Mouse (Mus musculus) megakaryocyte-erythroid progenitor cell, adult 5-6 weeks (primary cell): Measurements from ENCODE around the gene Tex26. TPM values are rescaled to one million over a fixed set of nuclear protein-coding genes. Genes with fewer than 3 reads are reported as not detected.
A peak's percentile ranks its signal among the peaks of the same experiment; 100 is the strongest.

Source experiments
- ATAC-seq: replicated peaks from 2 replicates; pipeline ENCODE4 v1.8.0; 2016; ENCODE audit warnings: mild to moderate bottlenecking, inconsistent platforms; ENCODE audit not compliant: severe bottlenecking, poor library complexity, low FRiP score, low TSS enrichment
- total RNA-seq, 2 experiments: library from RNA; stranded (forward) in 1 of 2; stranded (reverse) in 1 of 2; fragments of 200-1000, 215-1000 nt in 1 of 2; fragments of >200 nt in 1 of 2; fragmentation: Nextera tagmentation in 1 of 2; gene quantifications; 2 replicates each; pipeline ENCODE4 v1.2.3; 2014 to 2017

Tex26 gene
- total RNA-seq (2014; fragmentation: Nextera tagmentation) (not detected in 2 replicates), total RNA-seq (2017) (not detected in 2 replicates)

- ATAC-seq, result peak; percentile 86
These were observed at the start of gene Tex26 for GRCm38 (mm10) chr5:149439531-149440179. Gene Tex26, plus strand, starts transcription at chr5:149439660.

GRCm38 (mm10) chr5:149391574-149392375 lies 47.7 kb upstream of the Tex26 start:
- peak; percentile 48; the same call in 1 of the 2 replicates for ATAC-seq

DNA sequence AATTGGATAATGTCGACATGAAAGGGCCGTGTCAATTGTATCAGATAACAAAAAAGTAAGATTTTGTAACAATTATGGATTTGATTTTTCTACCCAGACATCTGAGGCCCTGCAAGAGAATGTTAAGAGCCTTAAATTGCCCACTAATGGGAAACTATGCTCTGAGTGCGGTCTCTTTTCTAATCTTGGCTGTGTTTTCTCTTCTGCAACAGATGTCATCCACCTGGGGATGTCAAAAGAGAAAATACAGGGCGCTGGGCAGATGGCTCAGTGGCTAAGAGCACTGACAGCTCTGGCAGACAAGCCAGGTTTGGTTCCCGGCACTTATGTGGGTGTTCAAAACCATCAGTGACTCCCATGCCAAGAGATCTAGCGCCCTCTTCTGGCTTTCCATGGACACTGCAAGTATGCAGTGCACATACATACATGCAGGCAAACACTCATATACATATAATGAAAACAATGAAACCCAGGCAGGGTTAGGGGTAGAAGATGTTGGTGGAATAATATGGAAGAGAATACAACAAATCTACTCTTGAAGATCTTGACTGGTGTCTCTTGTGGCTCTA lies 47.0 kb upstream of the Tex26 start:
- ATAC-seq, result no peak

DNA sequence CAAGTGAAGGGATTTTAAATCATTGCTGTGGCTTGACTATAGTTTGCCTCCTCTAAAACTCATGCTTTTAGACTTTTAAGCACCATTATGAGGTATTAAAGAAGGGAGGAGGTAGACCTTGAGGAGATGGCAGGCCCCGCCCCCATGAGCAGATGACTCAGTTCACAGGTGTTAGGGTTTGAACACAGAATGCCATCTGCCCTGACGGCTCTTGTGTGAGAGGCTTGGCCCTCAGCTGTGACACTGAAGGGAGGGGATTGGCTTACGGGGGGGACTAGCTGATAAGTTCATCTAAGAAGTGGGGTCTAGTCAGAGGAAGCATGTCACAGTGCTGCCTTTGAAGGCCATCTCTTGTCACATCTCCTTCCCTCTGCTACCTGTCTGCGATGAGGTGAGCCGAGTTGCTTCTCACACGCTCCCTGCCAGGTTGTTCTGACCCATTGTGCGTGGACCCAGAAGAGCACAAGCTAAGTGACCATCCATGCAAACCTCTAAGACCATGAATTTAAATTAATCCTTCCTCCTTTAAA lies 37.9 kb upstream of the Tex26 start:
- ATAC-seq, result no peak

- no peak for ATAC-seq
These were observed 37.4 kb upstream of the Tex26 start for GRCm38 (mm10) chr5:149402029-149402428.

DNA sequence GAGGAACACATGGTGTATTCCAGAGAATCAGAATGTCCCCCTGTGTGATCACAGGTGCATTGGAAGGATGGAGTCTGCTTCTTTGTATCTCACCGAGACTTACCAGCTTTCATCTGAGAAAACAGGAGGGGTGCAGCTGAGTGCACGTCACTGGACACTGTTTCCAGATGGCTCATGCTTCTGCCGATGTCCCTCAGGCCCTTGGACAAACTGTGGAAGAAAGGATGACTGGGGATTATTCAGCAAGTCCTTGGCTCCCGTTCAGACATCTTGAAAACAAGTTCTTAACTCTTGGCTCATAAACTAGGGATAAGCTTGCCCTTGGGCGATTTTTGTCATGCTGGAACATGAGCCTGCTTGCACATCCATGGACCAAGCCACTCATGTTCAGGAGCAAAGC lies 36.1 kb upstream of the Tex26 start:
- ATAC-seq, result no peak

- no peak for ATAC-seq
These were observed 34.8 kb upstream of the Tex26 start for GRCm38 (mm10) chr5:149404710-149405109.

- ATAC-seq, result no peak
These were observed 32.6 kb upstream of the Tex26 start for GRCm38 (mm10) chr5:149406791-149407276.

DNA sequence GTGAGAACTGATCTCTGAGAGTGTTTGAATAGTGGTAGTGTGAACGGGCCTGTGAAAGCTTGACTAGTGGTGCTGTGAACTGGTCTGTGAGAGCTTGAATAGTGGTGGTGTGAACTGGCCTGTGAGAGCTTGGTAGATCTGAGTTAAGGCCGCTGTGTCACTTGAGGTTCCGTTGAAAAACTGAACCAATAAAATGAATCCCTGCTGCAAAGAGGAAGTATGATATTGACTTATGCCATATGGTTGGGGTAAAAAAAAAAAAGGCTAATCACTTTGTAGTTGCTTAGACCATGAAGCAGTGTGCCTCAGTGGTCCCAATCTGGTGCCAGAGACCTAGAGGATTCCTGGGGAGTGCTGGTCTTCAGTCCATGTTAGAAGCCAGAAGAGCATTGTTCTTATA lies 30.0 kb upstream of the Tex26 start:
- no peak for ATAC-seq

- peak; percentile 46 for ATAC-seq
These were observed 27.8 kb upstream of the Tex26 start, which contains the start of gene Medag for GRCm38 (mm10) chr5:149411509-149412193. Gene Medag, plus strand, starts transcription at chr5:149411749.

GRCm38 (mm10) chr5:149412194-149412575 lies 27.3 kb upstream of the Tex26 start:
- no peak for ATAC-seq

GRCm38 (mm10) chr5:149412671-149413070 lies 26.8 kb upstream of the Tex26 start:
- ATAC-seq, result no peak

DNA sequence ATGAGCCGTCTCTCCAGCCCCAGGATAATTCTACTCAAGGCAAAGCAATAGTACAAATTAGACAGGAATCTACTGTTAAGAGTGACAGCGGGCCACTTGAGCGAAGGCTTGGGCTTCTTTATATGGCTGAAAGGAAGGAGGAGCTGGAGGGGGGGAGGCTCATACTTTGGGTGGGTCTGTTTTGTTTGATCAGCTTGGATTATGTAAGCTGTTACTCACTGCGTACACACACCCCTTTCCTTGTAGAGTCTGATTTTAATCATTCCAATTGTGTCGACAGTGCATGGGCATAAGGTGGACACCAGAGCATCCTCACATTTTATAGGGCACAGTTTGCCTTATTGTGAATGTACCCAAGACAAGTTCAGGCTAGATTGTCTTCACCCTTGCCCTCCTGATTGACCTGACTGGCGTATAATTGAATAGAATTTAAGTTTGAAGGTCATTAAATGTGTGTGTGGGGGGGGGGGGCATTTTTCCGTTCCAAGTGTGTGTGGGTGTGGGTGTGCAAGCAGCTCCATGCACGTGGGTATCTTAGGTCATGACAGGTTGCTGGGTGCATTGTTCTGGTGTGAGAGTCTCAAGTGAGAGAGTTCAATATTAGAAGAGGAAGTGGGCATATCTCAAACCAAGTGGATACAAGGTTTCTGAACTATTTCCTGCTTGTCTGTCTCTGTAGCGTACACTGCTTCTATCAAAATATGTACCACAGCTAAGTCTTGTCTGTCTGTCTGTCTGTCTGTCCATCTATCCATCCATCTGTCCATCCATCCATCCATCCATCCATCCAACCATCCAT lies 24.9 kb upstream of the Tex26 start:
- ATAC-seq, result no peak

- peak; percentile 66; the same call in 1 of the 2 replicates for ATAC-seq
These were observed 22.1 kb upstream of the Tex26 start for GRCm38 (mm10) chr5:149417381-149417780.

DNA sequence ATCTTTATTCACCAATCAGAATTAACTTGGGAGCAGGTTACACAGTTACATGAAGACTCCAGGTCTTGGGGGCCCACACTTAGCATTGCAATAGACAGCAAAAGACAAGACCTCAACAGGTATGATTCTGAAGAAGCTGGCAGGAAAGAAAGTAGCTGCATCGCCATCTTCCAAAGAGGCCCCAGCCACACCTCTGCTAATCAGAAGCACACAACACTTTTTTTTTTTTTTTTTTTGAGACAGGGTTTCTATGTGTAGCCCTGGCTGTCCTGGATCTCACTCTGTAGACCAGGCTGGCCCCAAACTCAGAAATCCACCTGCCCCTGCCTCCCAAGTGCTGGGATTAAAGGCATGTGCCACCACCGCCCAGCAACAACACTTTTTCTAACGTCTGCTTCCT lies 12.9 kb upstream of the Tex26 start:
- ATAC-seq, result no peak

DNA sequence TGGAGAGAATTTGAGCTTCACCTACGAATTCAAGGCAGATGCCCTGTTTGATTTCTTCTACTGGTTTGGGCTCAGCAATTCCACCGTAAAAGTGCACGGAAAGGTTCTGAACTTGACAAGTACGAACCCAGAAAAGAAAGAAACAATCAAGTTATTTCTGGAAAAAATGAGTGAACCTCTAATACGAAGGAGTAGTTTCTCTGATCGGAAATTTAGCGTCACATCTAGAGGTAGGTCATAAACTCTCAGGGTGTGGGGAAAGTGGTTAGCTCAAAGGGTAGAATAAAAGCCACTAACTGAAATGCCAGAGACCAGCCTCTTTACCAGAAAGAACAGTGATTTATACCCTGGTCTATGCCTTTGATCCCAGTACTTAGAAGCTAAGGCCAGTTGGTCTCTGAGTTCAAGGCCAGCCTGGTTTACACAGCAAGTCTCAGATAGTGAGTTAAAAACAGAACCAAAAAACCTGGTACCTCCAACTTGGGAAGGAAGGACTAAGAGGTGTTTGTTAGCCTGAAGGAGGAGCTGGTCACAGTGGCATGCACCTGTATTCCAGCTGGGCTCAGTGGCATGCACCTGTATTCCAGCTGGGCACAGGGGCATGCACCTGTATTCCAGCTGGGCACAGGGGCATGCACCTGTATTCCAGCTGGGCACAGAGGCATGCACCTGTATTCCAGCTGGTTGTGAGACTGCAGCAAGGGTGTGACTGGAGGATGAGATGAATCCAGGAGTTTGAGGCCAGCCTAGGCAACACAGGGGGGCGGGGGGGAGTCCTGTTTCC lies 12.0 kb upstream of the Tex26 start:
- no peak for ATAC-seq

- peak; percentile 91 for ATAC-seq
These were observed 11.1 kb upstream of the Tex26 start for GRCm38 (mm10) chr5:149428347-149428746.

DNA sequence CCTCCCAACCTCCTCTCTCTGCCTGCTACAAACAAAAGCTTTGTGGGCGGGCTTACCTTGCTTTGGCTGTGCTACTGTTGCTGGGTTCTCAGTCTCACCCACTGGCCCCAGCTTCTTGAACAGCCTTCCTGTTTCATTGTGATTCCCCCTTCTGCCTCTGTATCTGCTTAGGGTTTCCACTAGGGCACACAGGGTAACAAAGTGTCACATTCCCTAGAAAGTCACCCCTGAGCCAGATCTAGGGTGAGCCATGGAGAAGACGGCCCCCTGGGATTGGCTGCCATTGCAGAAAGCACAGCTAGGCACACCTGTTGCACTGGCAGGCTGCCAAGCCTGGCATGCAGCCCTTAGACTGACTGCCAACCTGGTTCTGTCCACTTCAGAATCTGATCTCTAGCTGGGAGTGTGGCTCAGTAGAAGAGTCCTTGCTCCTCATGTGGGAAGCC lies 10.6 kb upstream of the Tex26 start:
- ATAC-seq, result peak; percentile 77
